Mouse (Mus musculus): ENCODE measurements around the gene Prss45. TPM values are rescaled to one million over a fixed set of nuclear protein-coding genes. Genes with fewer than 3 reads are reported as not detected.

Gene Prss45
- not detected in 2 replicates for polyA plus RNA-seq (2012; rRNA removed)

GRCm38 (mm10) chr9:110834411-110834810 lies at the start of gene Prss45:
Prss45 (plus strand) TSS chr9:110834588.

GRCm38 (mm10) chr9:110797866-110798265 lies 36.5 kb upstream of the Prss45 start, which contains the start of gene Prss42:
Prss42 (plus strand) TSS chr9:110798166.

GRCm38 (mm10) chr9:110813789-110814188 lies 20.6 kb upstream of the Prss45 start, which contains the start of gene Prss44:
Prss44 (plus strand) TSS chr9:110813994.

GRCm38 (mm10) chr9:110826390-110826789 lies 8.0 kb upstream of the Prss45 start, which contains the start of gene Prss43:
Prss43 (plus strand) TSS chr9:110826690.

GRCm38 (mm10) chr9:110844206-110844605 lies 9.8 kb downstream of the Prss45 start, which contains the start of gene Prss46:
Prss46 (plus strand) TSS chr9:110844506.

GRCm38 (mm10) chr9:110857781-110858472 lies 23.5 kb downstream of the Prss45 start, which contains the start of gene Prss50:
Prss50 (plus strand) TSS chr9:110857967.

GRCm38 (mm10) chr9:110879191-110879920 lies 45.0 kb downstream of the Prss45 start, which contains the start of gene Als2cl:
Als2cl (plus strand) TSS chr9:110879870.

GRCm38 (mm10) chr9:110879998-110880561 lies 45.7 kb downstream of the Prss45 start, which contains the start of gene Tmie:
Tmie (minus strand) TSS chr9:110880113.

Other genes starting within 250 kb of the Prss45 start
- gene Nradd, start 210.1 kb upstream of the Prss45 start, polyA plus RNA-seq (2012; rRNA removed), result 45.3 and 49.3 TPM in 2 replicates
- gene Nbeal2, start 180.4 kb upstream of the Prss45 start, polyA plus RNA-seq (2012; rRNA removed), result 31.1 and 34.4 TPM in 2 replicates
- gene Ccdc12, start 178.1 kb upstream of the Prss45 start, polyA plus RNA-seq (2012; rRNA removed), result 76.4 and 111 TPM in 2 replicates
- 0.15 and 0.35 TPM in 2 replicates for gene Myl3, start 92.7 kb upstream of the Prss45 start, polyA plus RNA-seq (2012; rRNA removed)
- 59.6 and 72.7 TPM in 2 replicates for gene Pth1r, start 87.4 kb upstream of the Prss45 start, polyA plus RNA-seq (2012; rRNA removed)
- gene Prss42, start 36.4 kb upstream of the Prss45 start, polyA plus RNA-seq (2012; rRNA removed), result not detected in 2 replicates
- 0.29 and 0.37 TPM in 2 replicates for gene Prss44, start 20.6 kb upstream of the Prss45 start, polyA plus RNA-seq (2012; rRNA removed)
- not detected in 2 replicates for gene Prss43, start 7.9 kb upstream of the Prss45 start, polyA plus RNA-seq (2012; rRNA removed)
- 0.15 and 0.17 TPM in 2 replicates for gene Prss46, start 9.9 kb downstream of the Prss45 start, polyA plus RNA-seq (2012; rRNA removed)
- 0.09 and 0.17 TPM in 2 replicates for gene Prss50, start 23.4 kb downstream of the Prss45 start, polyA plus RNA-seq (2012; rRNA removed)
- gene Als2cl, start 45.3 kb downstream of the Prss45 start, polyA plus RNA-seq (2012; rRNA removed), result 42.5 and 54.8 TPM in 2 replicates
- gene Tmie, start 45.5 kb downstream of the Prss45 start, polyA plus RNA-seq (2012; rRNA removed), result 5.2 and 7.4 TPM in 2 replicates
- not detected in 2 replicates for gene Fam240a, start 82.3 kb downstream of the Prss45 start, polyA plus RNA-seq (2012; rRNA removed)
- gene Tdgf1, start 111.6 kb downstream of the Prss45 start, polyA plus RNA-seq (2012; rRNA removed), result 1.5 and 2.2 TPM in 2 replicates
- 2.1 and 2.5 TPM in 2 replicates for gene Lrrc2, start 117.0 kb downstream of the Prss45 start, polyA plus RNA-seq (2012; rRNA removed)
- gene Rtp3, start 156.0 kb downstream of the Prss45 start, polyA plus RNA-seq (2012; rRNA removed), result 0.18 and 1.2 TPM in 2 replicates
- 68.5 and 123 TPM in 2 replicates for gene Ltf, start 184.7 kb downstream of the Prss45 start, polyA plus RNA-seq (2012; rRNA removed)
- gene Ccrl2, start 222.9 kb downstream of the Prss45 start, polyA plus RNA-seq (2012; rRNA removed), result 5.9 and 8.1 TPM in 2 replicates